Mouse (Mus musculus) liver, embryonic 13.5 days (tissue): Measurements from ENCODE around the gene Fxyd1. TPM values are rescaled to one million over a fixed set of nuclear protein-coding genes. Genes with fewer than 3 reads are reported as not detected.

Experiments used
- ATAC-seq: fragments of 200-750 bp; cut with Nextera tagmentation; 2 replicates; pipeline ENCODE4 v1.8.0; 2017; ENCODE audit warnings: low read depth, mild to moderate bottlenecking, moderate number of reproducible peaks, moderate library complexity
- DNase-seq: peaks from one replicate; pipeline ENCODE4 v3.0.0; 2022
- H3K27ac ChIP-seq: fragments of 300-500 bp; sonication (generic); 2 replicates; pipeline ENCODE4 v1.5.1; 2015; ENCODE audit warnings: moderate library complexity, mild to moderate bottlenecking, inconsistent platforms
- H3K27me3 ChIP-seq: fragments of 300-500 bp; sonication (generic); 2 replicates; pipeline ENCODE4 v1.6.1; 2015; ENCODE audit warnings: mild to moderate bottlenecking, inconsistent platforms
- H3K36me3 ChIP-seq: fragments of 300-500 bp; sonication (generic); 2 replicates; pipeline ENCODE4 v1.6.1; 2015; ENCODE audit warnings: mild to moderate bottlenecking, inconsistent platforms
- H3K4me1 ChIP-seq: fragments of 300-500 bp; sonication (generic); replicated peaks from 2 replicates; pipeline ENCODE4 v1.6.1; 2015; ENCODE audit warnings: inconsistent platforms
- H3K4me2 ChIP-seq: fragments of 300-500 bp; sonication (generic); 2 replicates; pipeline ENCODE4 v1.6.1; 2015; ENCODE audit warnings: inconsistent platforms, mild to moderate bottlenecking, moderate library complexity
- H3K4me3 ChIP-seq: fragments of 300-500 bp; sonication (generic); replicated peaks from 2 replicates; pipeline ENCODE4 v1.5.1; 2015; ENCODE audit warnings: mild to moderate bottlenecking, inconsistent platforms
- H3K9ac ChIP-seq: fragments of 300-500 bp; sonication (generic); 2 replicates; pipeline ENCODE4 v1.6.1; 2015; ENCODE audit warnings: mild to moderate bottlenecking, inconsistent platforms
- H3K9me3 ChIP-seq: fragments of 300-500 bp; sonication (generic); replicated peaks from 2 replicates; pipeline ENCODE4 v1.6.1; 2016; ENCODE audit warnings: inconsistent platforms
- WGBS: fragments of 180-500 bp; shearing (Covaris S2); methylation state at CpG from one replicate; pipeline ENCODE4 v1.1.7; 2015; ENCODE audit not compliant: insufficient replicate concordance; 5-methylcytosine and 5-hydroxymethylcytosine counted together
- polyA plus RNA-seq: library from polyadenylated mRNA; unstranded; fragments of >200 nt; fragmentation: Nextera tagmentation; extraction: Ambion mirVana; gene quantifications from 2 replicates; pipeline ENCODE4 v1.2.1, GENCODE M21; 2015

Gene Fxyd1
- polyA plus RNA-seq, result 41.1 and 44.2 TPM in 2 replicates

DNA sequence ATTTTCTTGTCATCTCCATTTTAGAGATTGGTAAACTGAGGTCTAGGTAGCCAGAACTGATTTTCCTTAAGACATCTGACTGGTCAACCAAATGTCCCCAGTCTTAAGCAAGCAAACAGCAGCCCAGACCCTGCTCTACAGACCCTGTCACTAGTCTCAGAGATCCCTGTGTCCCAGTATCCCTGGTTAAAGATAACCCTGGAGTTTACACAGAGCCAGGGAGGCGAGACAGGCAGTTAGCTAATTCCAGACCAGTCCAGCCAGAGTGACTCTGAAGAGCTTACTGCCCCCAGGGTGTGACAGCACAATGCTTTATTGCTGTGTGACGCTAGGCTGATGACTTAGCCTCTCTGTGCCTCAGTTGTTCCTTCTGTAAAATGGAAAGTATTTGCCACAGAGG, at the start of gene Fxyd1:
Gene Fxyd1, minus strand, starts transcription at position 129 of the 400 bp plus-strand sequence.
- peak within 1 kb of the TSS; percentile 71 for H3K27ac ChIP-seq
- no peaks in the 10 kb centered on the region for H3K9me3 ChIP-seq
- no peak within 1 kb of the TSS for H3K4me2 ChIP-seq
- no peaks in the 10 kb centered on the region for H3K36me3 ChIP-seq
- peak; percentile 22; the same call in 1 of the 2 replicates for ATAC-seq
- no peak within 1 kb of the TSS for H3K4me3 ChIP-seq
- peaks cover 21% of the 10 kb centered on the region for H3K27me3 ChIP-seq
- DNase-seq, result no peak
- no peak within 1 kb of the TSS for H3K9ac ChIP-seq
- WGBS, result 54% methylated on average over 2 of the region's 2 CpGs
- peaks cover 28% of the 10 kb centered on the region for H3K4me1 ChIP-seq

DNA sequence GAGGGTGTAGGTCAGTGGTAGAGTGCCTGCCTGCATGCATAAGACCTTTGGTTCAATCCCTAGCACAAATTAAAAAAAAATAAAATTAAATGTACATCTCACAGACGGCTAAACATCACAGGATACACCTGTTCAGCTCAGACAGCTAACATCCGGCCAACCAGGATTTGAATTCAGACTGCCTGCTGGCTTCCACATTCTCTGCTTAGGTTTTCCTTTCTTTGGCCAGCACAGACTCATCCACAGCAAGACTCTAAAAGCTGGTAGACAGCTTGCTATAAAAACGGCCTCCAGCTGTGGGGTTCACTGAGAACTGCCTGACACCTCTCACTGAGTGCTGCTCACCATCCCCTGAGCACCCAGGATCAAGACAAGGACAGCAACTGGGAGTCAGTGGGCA, 49.2 kb upstream of the Fxyd1 start:
- H3K9me3 ChIP-seq, result no peaks in the 10 kb centered on the region
- WGBS, result 37% methylated on average over 3 of the region's 3 CpGs

DNA sequence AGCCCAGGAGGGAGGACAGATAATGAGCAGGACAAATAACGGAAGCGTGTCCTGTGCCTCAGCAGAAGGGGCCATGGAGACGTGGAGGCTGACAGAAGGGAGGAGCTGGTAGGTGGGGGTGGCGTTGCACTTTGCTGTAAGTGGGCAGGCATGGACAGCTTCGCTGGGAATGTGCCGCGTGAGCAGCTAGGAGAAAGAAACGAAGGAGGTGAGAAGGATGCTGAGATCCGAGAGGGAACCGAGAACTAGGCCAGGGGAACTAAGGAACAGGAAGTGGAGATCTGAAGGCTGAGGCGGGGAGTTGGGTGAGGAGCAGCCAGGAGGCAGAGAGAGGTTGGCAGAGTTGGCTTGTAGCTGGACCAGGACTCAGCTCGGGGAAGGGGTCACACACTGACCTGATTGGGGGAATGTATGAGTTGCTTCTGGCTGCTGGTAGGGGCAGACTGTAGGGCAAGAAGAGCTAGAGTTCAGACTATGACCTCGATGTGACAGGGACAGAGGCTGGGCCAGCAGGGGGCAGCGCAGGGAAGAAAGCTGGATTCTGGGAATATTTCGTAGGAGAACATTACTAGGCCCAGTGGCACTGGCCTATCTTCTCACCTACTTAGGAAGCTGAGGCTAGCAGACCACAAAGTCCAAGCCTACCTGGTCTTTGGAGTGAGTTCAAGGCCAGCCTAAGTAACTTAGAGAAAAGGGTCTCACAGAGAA, 48.2 kb upstream of the Fxyd1 start:
- ATAC-seq, result no peak
- no peak for DNase-seq

More for the DNA sequence above, 49.2 kb upstream of the Fxyd1 start:
- Histone ChIP-seq H3K4me1 (peaks cover 20% of the 10 kb centered on the region), H3K36me3 (no peaks in the 10 kb centered on the region), H3K27me3 (no peaks in the 10 kb centered on the region), H3K27ac (no peak overlapping the region), H3K4me3 (no peak overlapping the region), H3K9ac (no peak overlapping the region), H3K4me2 (no peak overlapping the region)
- ATAC-seq (no peak), DNase-seq (no peak)

DNA sequence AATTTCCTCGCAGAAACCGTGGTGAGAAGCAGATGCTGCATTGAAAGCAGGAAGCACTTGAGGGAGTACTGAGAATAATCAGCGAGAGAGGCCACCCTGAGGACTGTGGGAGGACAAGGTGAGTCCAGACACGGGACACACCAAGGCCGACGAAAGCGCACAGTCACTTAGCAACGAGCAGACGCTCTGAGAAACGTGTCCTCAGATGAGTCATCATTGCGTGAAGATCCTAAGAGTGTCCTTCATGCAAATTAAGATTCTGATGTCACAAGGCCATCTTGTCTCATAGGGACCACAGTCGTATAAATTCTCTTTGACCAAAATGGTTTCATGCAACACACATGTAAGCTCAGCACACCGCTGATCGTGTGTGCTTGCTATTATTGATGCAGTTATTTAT, 43.8 kb upstream of the Fxyd1 start:
- 0 out of 2 replicates have a peak, but pooled peaks cover 5% of the 10 kb centered on the region for H3K4me1 ChIP-seq
- DNase-seq (no peak), ATAC-seq (no peak)
- no peaks in the 10 kb centered on the region for H3K36me3 ChIP-seq
- no peaks in the 10 kb centered on the region for H3K27me3 ChIP-seq
- no peaks in the 10 kb centered on the region for H3K9me3 ChIP-seq
- H3K4me3 ChIP-seq, result no peak overlapping the region
- 51% methylated on average over 14 of the region's 14 CpGs for WGBS
- H3K9ac ChIP-seq, result no peak overlapping the region
- H3K4me2 ChIP-seq, result no peak overlapping the region
- no peak overlapping the region for H3K27ac ChIP-seq

More for the DNA sequence above, 48.2 kb upstream of the Fxyd1 start:
- H3K27me3 ChIP-seq, result no peaks in the 10 kb centered on the region
- H3K27ac ChIP-seq, result no peak overlapping the region
- H3K9me3 ChIP-seq, result no peaks in the 10 kb centered on the region
- no peak overlapping the region for H3K4me2 ChIP-seq
- peaks cover 16% of the 10 kb centered on the region; the same call in 1 of the 2 replicates for H3K4me1 ChIP-seq
- H3K9ac ChIP-seq, result no peak overlapping the region
- no peaks in the 10 kb centered on the region for H3K36me3 ChIP-seq
- WGBS, result 34% methylated on average over 15 of the region's 15 CpGs
- H3K4me3 ChIP-seq, result no peak overlapping the region

DNA sequence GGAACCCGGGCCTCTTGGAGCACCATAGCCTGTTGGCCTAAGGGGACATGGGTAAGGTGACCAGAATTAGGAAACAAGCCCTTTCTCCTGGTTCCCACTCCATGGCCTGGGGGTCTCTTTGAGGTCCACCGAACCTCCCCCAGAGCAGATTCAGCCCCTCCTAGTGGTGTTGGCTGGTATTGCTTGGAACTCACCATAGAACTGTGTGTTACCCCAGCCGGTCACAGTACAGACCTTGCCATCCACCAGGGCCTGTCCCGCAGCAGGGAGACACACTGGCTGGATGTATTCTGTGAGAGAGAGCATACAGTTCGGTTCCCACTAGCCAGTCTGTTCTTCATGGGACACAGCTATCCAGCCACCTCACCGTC, 42.6 kb upstream of the Fxyd1 start:
- Histone ChIP-seq H3K4me1 (no peaks in the 10 kb centered on the region), H3K9me3 (no peaks in the 10 kb centered on the region), H3K27ac (no peak overlapping the region), H3K36me3 (no peaks in the 10 kb centered on the region), H3K27me3 (no peaks in the 10 kb centered on the region), H3K9ac (no peak overlapping the region), H3K4me3 (no peak overlapping the region), H3K4me2 (no peak overlapping the region)
- DNase-seq, result no peak
- 76% methylated on average over 6 of the region's 6 CpGs for WGBS
- no peak for ATAC-seq

DNA sequence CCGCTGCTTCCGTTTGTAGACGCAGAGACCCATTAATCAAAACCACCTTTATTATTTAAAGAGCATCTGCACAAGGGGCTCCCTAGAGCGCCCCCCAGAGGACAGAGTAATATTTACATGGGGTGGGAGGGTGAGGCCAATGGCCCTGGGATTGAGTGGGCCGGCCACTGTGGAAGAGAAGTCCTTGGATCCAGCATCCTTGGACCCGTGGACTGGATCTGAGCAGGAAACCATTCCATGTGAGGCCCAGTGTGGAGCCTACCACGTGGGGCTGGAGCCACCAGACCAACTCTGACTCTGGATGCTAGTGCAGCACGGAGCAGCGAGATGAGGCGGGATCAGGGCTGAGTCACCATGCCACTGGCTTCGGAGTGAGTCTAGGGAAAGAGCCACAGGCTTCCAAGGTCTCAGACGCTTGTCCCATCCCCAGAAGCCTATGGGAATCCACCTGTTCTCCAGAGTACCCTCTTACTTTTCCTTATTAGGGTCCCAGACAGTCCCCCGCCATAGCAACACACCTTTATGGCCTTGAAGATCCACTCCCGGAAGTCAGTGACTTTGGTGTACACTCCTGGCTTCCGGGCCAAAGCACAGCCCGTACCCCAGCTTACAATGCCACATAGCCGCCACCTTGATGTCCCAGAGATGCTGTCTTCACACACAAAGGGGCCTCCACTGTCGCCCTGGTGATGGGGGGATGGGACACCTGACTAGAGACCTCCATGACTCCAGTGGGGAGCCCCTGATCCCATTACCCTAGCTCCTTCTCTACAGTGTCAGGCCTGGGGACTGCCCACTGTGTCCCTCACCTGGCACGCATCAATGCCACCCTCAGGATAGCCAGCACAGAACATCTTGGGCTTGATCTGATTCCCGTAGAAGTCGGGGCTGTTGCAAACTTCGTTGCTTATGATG, 42.0 kb upstream of the Fxyd1 start:
- no peak overlapping the region for H3K4me3 ChIP-seq
- H3K9me3 ChIP-seq, result no peaks in the 10 kb centered on the region
- H3K36me3 ChIP-seq, result no peaks in the 10 kb centered on the region
- 65% methylated on average over 22 of the region's 22 CpGs for WGBS
- H3K4me1 ChIP-seq, result no peaks in the 10 kb centered on the region
- H3K4me2 ChIP-seq, result no peak overlapping the region
- no peaks in the 10 kb centered on the region for H3K27me3 ChIP-seq
- no peak for ATAC-seq
- H3K27ac ChIP-seq, result no peak overlapping the region
- H3K9ac ChIP-seq, result no peak overlapping the region
- DNase-seq, result no peak

DNA sequence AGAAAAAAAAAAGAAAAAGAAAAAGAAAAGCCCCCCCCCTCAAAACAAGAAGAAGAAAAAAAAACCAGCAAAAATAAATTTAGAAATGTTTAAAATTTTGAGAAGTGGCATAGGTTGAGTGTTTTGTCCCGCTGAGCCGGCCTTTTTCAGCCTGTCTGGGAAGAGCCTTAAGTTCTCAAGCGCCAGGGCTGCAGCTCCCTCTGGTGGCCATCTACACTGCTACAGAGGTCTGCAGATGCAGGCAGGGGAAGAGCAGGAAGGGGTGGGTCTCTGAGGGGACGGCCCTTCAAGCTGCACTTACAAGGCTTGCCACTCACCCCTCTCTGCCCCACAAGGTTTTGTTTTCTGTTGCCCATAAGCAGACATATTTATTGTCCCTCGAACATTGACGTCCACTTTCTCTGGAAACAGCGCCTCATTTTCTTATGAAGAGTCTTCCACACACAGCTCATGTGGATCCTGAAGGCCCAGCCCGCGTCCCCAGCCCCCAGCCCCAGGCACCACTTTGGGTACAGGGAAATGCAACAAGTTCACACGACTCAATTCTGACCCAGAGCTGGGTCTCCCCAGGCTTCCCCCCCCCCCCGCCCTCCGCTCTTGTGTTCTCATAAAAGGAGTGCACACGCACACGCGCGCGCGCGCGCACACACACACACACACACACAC, 40.7 kb upstream of the Fxyd1 start:
- Histone ChIP-seq H3K4me3 (no peak overlapping the region), H3K27ac (no peak overlapping the region), H3K9ac (no peak overlapping the region), H3K4me2 (peak overlapping the region; percentile 42), H3K36me3 (no peaks in the 10 kb centered on the region), H3K4me1 (no peaks in the 10 kb centered on the region), H3K27me3 (no peaks in the 10 kb centered on the region), H3K9me3 (no peaks in the 10 kb centered on the region)
- ATAC-seq, result peak; percentile 80
- DNase-seq, result peak; percentile 52
- WGBS, result 43% methylated on average over 20 of the region's 20 CpGs

DNA sequence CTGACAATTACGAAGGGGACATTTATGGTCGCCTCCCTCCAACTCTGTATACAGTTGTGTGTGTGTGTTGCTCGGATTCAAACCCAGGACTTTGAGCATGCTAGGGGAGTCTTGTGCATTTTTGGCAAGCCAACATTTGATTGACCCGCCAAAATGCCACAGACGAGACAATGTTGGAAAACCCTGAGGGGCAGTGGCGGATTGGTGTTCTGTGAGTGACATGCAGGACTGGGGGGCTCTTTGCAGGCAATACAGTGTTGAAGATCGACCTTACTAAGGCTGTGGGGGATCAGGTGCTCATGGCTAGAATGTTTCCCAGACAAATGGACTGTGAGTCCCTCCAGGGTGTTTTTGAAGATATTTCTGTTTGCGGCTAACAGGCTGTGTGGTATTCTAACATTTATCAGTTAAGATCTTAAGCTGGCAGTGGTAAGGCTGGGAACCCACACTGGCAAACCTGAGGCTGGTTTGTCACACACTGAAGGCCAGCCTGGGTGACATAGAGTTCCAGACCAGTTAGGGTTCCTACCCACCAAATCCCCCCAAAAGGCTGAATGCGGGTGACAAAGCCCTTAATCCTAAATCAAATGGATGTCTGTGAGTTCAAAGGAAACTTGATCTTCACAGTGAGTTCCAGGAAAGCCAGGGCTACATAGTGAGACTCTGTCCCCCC, 40.0 kb upstream of the Fxyd1 start:
- Histone ChIP-seq H3K36me3 (no peaks in the 10 kb centered on the region), H3K4me3 (no peak overlapping the region), H3K9ac (no peak overlapping the region), H3K4me1 (no peaks in the 10 kb centered on the region), H3K27me3 (no peaks in the 10 kb centered on the region), H3K27ac (no peak overlapping the region), H3K9me3 (no peaks in the 10 kb centered on the region), H3K4me2 (no peak overlapping the region)
- no peak for ATAC-seq
- WGBS, result 57% methylated on average over 9 of the region's 9 CpGs
- no peak for DNase-seq

DNA sequence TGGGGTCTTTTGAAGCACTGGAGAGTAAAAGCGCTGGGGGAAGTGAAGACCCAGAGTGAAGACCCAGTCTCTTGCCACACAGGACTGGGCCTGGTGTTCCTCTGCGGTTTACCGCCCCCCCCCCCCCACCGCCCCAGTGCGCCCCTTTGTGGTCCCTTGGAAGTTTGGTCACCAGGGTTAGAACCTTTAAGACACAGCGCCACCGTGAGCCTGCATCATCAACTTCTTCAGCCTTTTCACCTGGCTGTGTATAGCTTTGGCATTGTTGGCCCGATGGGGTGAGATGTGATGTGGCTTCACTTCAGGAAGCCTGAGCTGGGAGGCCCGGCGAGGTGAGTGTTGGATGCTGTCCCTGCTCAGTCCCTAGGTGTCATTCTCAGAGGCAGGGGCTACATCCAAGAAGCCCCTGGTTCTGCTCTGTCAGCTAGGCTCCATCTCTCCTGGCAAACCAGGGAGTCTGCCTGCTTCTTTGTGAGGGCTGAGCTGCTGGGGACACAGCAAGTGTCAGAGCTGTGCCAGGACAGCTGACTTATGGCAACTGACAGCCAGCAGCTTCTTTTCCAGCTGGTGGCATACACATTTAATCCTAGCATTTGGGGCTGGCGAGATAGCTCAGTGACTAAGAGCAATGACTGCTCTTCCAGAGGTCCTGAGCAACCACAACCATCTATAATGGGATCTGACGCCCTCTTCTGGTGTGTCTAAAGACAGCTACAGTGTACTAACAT, 37.9 kb upstream of the Fxyd1 start:
- no peak overlapping the region for H3K4me3 ChIP-seq
- no peaks in the 10 kb centered on the region for H3K4me1 ChIP-seq
- no peak for DNase-seq
- no peak overlapping the region for H3K9ac ChIP-seq
- H3K4me2 ChIP-seq, result no peak overlapping the region
- no peaks in the 10 kb centered on the region for H3K27me3 ChIP-seq
- no peaks in the 10 kb centered on the region for H3K36me3 ChIP-seq
- H3K27ac ChIP-seq, result no peak overlapping the region
- no peak for ATAC-seq
- 23% methylated on average over 12 of the region's 12 CpGs for WGBS
- H3K9me3 ChIP-seq, result no peaks in the 10 kb centered on the region

DNA sequence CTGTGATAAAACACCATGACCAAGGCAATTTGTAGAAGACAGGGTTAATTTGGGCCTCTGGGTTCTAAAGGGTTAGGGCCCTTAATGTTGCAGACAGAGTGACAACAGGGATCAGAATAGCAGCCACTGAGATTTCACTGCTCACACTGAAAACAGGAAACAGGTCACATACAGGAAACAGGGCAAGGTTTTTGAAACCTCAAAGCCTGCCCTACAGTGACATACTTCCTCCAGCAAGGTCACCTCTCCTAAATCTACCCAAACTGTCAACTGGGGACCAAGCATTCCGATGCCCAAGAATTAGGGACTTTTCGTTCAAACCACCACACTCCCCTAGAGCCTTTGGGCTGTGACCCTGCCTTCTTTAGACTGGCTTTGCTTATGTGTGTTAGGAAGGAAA, 32.7 kb upstream of the Fxyd1 start:
- H3K27ac ChIP-seq, result no peak overlapping the region
- H3K4me1 ChIP-seq, result peaks cover under 1% of the 10 kb centered on the region; the same call in 1 of the 2 replicates
- H3K9ac ChIP-seq, result no peak overlapping the region
- H3K27me3 ChIP-seq, result no peaks in the 10 kb centered on the region
- H3K9me3 ChIP-seq, result no peaks in the 10 kb centered on the region
- ATAC-seq, result no peak
- DNase-seq, result no peak
- no peaks in the 10 kb centered on the region for H3K36me3 ChIP-seq
- 36% methylated on average over 2 of the region's 2 CpGs for WGBS
- no peak overlapping the region for H3K4me3 ChIP-seq
- H3K4me2 ChIP-seq, result no peak overlapping the region
